Mouse (Mus musculus) megakaryocyte progenitor cell, adult 5-6 weeks (primary cell): ENCODE measurements around the gene Pih1h3b. TPM values are rescaled to one million over a fixed set of nuclear protein-coding genes. Genes with fewer than 3 reads are reported as not detected.

ENCODE experiments used
- ATAC-seq: replicated peaks from 2 replicates; pipeline ENCODE4 v1.8.0; 2016; ENCODE audit warnings: mild to moderate bottlenecking, moderate TSS enrichment, inconsistent platforms; ENCODE audit not compliant: poor library complexity
- total RNA-seq, 2 experiments: library from RNA; stranded (forward) in 1 of 2; stranded (reverse) in 1 of 2; fragments of 157-497, 149-512 nt in 1 of 2; fragments of 200-1000 nt in 1 of 2; gene quantifications; 2 replicates each; pipeline versions ENCODE4 v1.2.3 to v1.2.4; 2015 to 2017

The Pih1h3b gene
- not detected in 2 replicates for total RNA-seq (2015)
- not detected in 2 replicates for total RNA-seq (2017)

DNA sequence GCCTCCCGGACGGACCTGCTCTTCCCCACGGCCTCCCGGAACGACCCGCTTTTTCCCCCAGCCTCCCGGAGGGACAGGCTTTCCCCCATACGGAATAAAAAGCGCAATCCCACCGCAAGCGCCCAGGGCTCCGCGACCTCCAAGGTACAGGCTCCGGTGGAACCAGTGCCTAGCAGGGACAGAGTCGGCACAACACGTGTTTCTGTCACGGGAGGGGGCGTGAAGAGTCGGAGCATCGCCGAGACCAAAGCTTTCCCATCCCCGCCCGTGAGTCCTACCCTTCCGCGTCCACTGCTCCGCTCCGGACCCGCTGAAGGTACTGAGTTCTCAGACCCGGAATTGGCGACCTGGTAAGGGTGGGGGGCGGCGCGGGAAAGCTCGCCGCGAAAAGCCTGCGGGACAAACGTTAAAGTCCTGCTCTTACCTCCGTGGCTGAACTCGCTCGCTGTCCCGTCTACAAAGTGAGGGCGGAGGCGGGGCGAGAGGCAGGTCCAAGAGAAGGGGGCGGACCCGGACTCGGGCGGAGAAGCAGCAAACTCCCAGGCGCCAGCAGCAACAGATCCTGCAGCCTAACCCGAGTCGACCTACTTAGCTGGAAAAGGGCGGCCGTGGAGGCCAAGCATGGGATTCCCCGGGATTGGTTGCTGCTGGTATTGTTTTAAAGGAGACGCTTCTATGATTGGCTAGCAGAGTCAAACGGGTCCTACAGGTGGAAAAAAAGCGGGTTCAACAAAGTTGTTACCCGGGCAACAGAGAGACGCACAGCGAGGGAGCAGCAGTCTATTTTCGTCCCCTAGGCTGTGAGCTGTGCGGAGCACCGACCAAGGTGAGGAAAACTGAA lies at the start of gene Pih1h3b, which contains the start of gene Nup62cl:
TSS of gene Pih1h3b (plus strand) at position 745 of the 841 bp plus-strand sequence.
TSS of gene Nup62cl (minus strand) at position 578 of the 841 bp plus-strand sequence.
- ATAC-seq = peak; percentile 98

DNA sequence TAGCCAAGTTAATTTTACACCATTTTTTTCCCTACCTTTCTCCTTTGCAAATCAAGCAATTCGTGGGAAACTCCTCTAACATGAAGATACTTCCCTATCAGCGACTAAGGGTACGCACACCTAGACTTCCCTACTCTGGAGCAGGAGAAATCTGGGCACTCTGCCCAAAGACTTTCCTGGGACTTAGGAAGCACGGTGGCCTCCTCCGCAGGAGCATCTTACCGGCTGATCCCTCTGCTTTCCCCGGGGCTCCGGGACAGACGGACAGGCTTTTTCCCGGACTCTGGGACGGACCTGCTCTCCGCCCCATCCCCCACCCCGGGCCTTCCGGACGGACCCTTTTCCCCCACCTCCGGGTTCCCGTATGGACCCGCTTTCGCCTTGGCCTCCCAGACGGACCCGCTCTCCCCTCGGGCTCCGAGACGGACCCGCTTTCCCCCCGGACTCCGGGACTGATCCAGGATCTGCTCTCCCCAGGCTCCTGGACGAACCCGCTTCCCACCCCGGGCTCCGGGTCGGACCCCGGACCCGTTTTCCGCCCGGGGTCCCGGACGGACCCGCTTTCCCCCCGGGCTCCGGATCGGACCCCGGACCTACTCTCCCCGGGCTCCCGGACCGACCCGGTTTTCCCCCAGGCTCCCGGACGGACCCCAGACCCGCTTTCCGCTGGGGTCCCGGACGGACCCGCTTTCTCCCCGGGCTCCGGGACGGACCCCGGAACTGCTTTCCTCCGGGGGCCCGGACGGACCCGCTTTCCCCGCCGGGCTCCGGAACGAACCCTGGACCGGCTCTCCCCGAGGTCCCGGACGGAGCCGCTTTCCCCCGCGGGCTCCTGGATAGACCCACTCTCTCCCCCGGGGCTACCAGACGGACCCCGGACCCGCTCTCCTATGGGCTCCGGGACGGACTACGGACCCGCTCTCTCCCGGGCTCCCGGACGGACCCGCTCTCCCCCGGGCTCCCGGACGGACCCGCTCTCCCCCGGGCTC lies 1.5 kb upstream of the Pih1h3b start:
- no peak for ATAC-seq

- no peak for ATAC-seq
Measured at GRCm38 (mm10) chrX:140082535-140082934, 19.9 kb downstream of the Pih1h3b start.

DNA sequence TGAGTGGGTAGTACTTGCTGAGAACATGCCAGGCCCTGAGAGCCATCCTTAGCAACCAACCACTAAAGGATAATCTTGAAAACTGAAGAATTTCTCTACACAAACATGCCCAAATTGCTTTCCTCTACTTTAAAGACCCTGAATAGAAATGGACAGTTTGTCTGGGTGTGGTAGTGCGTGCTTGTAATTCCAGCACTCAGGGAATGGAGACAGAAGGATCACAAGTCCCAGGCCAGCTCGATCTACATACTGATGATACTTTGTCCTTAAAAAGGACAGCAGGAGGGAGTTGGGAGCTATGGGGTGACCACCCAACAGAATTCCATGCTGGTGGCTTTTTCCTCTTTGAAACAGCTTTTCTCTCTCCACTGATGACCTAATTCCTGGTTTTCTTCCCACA lies 31.4 kb downstream of the Pih1h3b start:
- no peak for ATAC-seq

Other genes starting within 250 kb of the Pih1h3b start
- gene Morc4, start 191.2 kb upstream of the Pih1h3b start, total RNA-seq (2015) = 0.51 and 1.8 TPM in 2 replicates
- 0.92 and 1.7 TPM in 2 replicates for gene Morc4, start 191.2 kb upstream of the Pih1h3b start, total RNA-seq (2017)
- gene Rbm41, start 64.3 kb upstream of the Pih1h3b start, total RNA-seq (2015) = 8.5 and 10.7 TPM in 2 replicates
- gene Rbm41, start 64.3 kb upstream of the Pih1h3b start, total RNA-seq (2017) = 8.8 and 20.3 TPM in 2 replicates
- gene Nup62cl, start 167 bp upstream of the Pih1h3b start, total RNA-seq (2015) = not detected in 2 replicates
- not detected in 2 replicates for gene Nup62cl, start 167 bp upstream of the Pih1h3b start, total RNA-seq (2017)